Mouse (Mus musculus) skeletal muscle tissue, adult 2 months (tissue): ENCODE results near the gene Fam228a.
"Not testable (repeated sequence)": the region's sequence is repeated elsewhere in the genome, so short reads cannot be mapped to it uniquely, and the experiment has no call there.

Experiments used
- DNase-seq: peaks from one replicate; pipeline ENCODE4 v3.0.0-alpha.2; 2012; ENCODE audit warnings: low read depth, low spot score

Gene Fam228a

GRCm38 (mm10) chr12:4719066-4719761, 19.0 kb downstream of the Fam228a start:
- DNase-seq, result no peak

- no peak for DNase-seq
Observed at GRCm38 (mm10) chr12:4717417-4717816, 20.8 kb downstream of the Fam228a start.

GRCm38 (mm10) chr12:4715606-4716005, 22.6 kb downstream of the Fam228a start:
- DNase-seq, result no peak

GRCm38 (mm10) chr12:4713361-4713760, 24.9 kb downstream of the Fam228a start:
- no peak for DNase-seq

GRCm38 (mm10) chr12:4709926-4710325, 28.3 kb downstream of the Fam228a start:
- DNase-seq, result no peak

- no peak for DNase-seq
Observed at GRCm38 (mm10) chr12:4708881-4709604, 29.2 kb downstream of the Fam228a start.

- DNase-seq, result no peak
Observed at GRCm38 (mm10) chr12:4708296-4708695, 29.9 kb downstream of the Fam228a start.

- DNase-seq, result no peak
Observed at GRCm38 (mm10) chr12:4707488-4708017, 30.7 kb downstream of the Fam228a start.

GRCm38 (mm10) chr12:4706901-4707300, 31.3 kb downstream of the Fam228a start:
- no peak for DNase-seq

- DNase-seq, result no peak
Observed at GRCm38 (mm10) chr12:4706175-4706574, 32.1 kb downstream of the Fam228a start.

- DNase-seq, result not testable (repeated sequence)
Observed at GRCm38 (mm10) chr12:4705626-4706025, 32.6 kb downstream of the Fam228a start.

GRCm38 (mm10) chr12:4694534-4694933, 43.7 kb downstream of the Fam228a start:
- DNase-seq, result no peak

- DNase-seq, result no peak
Observed at GRCm38 (mm10) chr12:4691193-4691592, 47.0 kb downstream of the Fam228a start.

- DNase-seq, result no peak
Observed at GRCm38 (mm10) chr12:4689341-4689740, 48.9 kb downstream of the Fam228a start.

- DNase-seq, result no peak
Observed at GRCm38 (mm10) chr12:4688386-4688785, 49.8 kb downstream of the Fam228a start.

GRCm38 (mm10) chr12:4685441-4685840, 52.8 kb downstream of the Fam228a start:
- DNase-seq, result no peak

- no peak for DNase-seq
Observed at GRCm38 (mm10) chr12:4679971-4680370, 58.3 kb downstream of the Fam228a start.

- DNase-seq, result no peak
Observed at GRCm38 (mm10) chr12:4676336-4676735, 61.9 kb downstream of the Fam228a start.

GRCm38 (mm10) chr12:4665675-4666037, 72.6 kb downstream of the Fam228a start:
- no peak for DNase-seq

GRCm38 (mm10) chr12:4664929-4665674, 73.1 kb downstream of the Fam228a start:
- DNase-seq, result no peak
